Mouse (Mus musculus): ENCODE measurements around the gene Mfap3. TPM values are rescaled to one million over a fixed set of nuclear protein-coding genes. Genes with fewer than 3 reads are reported as not detected.

Mfap3 gene
- polyA plus RNA-seq, 1 experiment from 2014 or later, result 12.4 TPM

DNA sequence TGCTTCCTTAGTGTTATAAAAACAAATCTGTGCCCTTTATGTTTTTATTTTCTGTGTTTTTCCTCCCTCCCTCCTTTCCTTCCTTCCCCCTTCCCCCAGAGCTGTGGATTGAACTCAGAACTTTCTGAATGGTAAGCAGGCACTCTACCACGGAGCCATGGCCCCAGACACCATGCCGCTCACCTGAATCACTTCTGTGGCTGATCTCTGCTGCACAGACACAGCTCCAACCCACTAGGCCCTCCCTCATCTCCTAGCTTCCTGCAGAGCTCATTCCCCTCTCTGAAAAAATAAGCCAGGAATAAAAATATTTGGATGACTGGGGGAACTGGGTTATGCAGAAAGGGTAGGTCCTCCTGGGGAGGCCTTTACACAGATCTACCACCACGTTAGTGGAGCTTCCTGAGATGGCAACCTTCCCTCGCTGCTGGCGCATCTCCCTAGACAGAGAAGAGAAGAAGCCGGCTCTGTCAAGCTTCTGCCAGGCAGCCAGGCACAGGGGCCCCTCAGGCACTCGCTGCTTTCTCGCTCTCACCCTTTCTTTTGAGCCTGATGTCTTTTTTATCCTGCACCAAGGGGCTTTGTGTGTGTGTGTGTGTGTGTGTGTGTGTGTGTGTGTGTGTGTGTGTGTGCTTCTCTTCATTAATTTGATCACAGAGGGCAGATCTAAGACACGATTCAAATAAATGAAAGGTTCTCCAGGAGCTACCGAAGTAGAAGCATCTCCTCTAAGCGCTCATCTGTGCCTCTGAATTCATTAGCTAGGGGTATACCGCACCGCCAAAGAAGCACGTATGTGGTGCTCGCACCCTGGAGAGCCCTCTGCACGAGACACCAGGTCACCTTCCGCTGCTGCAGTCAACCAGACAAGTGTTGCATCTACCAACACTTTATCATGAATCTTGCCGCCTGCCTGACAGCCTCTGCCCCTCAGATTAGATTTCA lies 47.9 kb downstream of the Mfap3 start:
- no peak for ATAC-seq (ENCODE audit: low read depth)
- no peaks in the 10 kb centered on the region for H3K9me3 ChIP-seq (replicated peaks; ENCODE audit: control insufficient read depth, low read length)

DNA sequence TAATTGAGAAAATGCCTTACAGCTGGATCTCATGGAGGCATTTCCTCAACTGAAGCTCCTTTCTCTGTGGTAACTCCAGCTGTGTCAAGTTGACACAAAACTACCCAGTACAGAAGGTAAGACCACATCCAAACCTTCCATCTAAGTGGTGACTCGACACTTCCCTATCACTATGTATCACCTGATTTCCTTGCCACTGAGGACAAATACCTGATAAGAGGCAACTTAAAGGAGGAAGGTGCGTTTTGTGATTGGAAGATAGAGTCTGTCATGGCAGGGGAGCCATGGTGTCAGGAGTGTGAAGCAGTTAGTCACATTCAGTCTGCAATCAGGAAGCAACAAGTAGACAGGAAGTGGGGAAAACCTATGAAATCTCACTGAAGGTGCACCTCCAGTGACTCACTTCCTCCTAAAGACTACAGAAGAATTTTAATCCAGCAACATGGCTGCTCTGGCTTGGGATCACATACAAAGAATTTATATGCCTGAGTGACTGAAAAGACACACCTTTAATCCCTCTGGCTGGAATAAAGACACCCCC lies 50.6 kb downstream of the Mfap3 start:
- Histone ChIP-seq H3K4me3 (ENCODE audit: low read depth, low read length) (no peak overlapping the region), H3K36me3 (ENCODE audit: control insufficient read depth, insufficient read depth) (no peaks in the 10 kb centered on the region), H3K9ac (ENCODE audit: low read depth, low read length) (no peak overlapping the region), H3K9me3 (replicated peaks; ENCODE audit: control insufficient read depth, low read length) (no peaks in the 10 kb centered on the region), H3K4me2 (ENCODE audit: low read depth, low read length) (no peak overlapping the region), H3K4me1 (ENCODE audit: control insufficient read depth, low read depth, low read length) (no peaks in the 10 kb centered on the region), H3K27ac (ENCODE audit: low read length) (no peak overlapping the region), H3K27me3 (ENCODE audit: control insufficient read depth, insufficient read depth, low read depth, low read length) (no peaks in the 10 kb centered on the region)
- ATAC-seq (ENCODE audit: low read depth), result no peak
- WGBS (ENCODE audit: insufficient replicate concordance), result 41% methylated on average over 2 of the region's 2 CpGs

More for the DNA sequence above, 47.9 kb downstream of the Mfap3 start:
- Histone ChIP-seq H3K27ac (ENCODE audit: low read length) (no peak overlapping the region), H3K4me1 (ENCODE audit: control insufficient read depth, low read depth, low read length) (no peaks in the 10 kb centered on the region), H3K27me3 (ENCODE audit: control insufficient read depth, insufficient read depth, low read depth, low read length) (no peaks in the 10 kb centered on the region), H3K9ac (ENCODE audit: low read depth, low read length) (no peak overlapping the region), H3K4me3 (ENCODE audit: low read depth, low read length) (no peak overlapping the region), H3K4me2 (ENCODE audit: low read depth, low read length) (no peak overlapping the region), H3K36me3 (ENCODE audit: control insufficient read depth, insufficient read depth) (no peaks in the 10 kb centered on the region)
- 35% methylated on average over 18 of the region's 18 CpGs for WGBS (ENCODE audit: insufficient replicate concordance)

DNA sequence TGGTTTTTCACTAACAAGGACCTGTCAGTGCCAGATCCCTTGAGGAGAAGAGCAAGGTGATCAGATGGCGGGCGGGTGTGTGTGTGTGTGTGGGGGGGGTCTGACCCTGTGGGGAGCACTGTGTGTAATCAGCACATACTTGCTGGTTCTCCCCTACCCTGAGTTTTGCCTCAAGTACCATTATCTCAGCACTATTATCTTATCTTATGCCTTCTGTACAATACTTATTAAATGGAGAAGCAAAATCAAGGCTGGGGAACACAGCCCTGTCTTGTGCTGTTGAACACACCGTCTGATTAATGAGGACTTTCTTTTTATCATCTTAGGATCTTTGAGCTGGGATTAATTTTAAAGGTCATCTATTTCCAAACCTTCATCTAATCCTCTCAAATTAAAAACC lies 52.6 kb downstream of the Mfap3 start:
- Histone ChIP-seq H3K4me2 (ENCODE audit: low read depth, low read length) (no peak overlapping the region), H3K4me3 (ENCODE audit: low read depth, low read length) (no peak overlapping the region), H3K27me3 (ENCODE audit: control insufficient read depth, insufficient read depth, low read depth, low read length) (no peaks in the 10 kb centered on the region), H3K27ac (ENCODE audit: low read length) (no peak overlapping the region), H3K9ac (ENCODE audit: low read depth, low read length) (no peak overlapping the region), H3K4me1 (ENCODE audit: control insufficient read depth, low read depth, low read length) (no peaks in the 10 kb centered on the region), H3K36me3 (ENCODE audit: control insufficient read depth, insufficient read depth) (no peaks in the 10 kb centered on the region), H3K9me3 (replicated peaks; ENCODE audit: control insufficient read depth, low read length) (no peaks in the 10 kb centered on the region)
- 56% methylated on average over 3 of the region's 3 CpGs for WGBS (ENCODE audit: insufficient replicate concordance)
- ATAC-seq (ENCODE audit: low read depth), result no peak

DNA sequence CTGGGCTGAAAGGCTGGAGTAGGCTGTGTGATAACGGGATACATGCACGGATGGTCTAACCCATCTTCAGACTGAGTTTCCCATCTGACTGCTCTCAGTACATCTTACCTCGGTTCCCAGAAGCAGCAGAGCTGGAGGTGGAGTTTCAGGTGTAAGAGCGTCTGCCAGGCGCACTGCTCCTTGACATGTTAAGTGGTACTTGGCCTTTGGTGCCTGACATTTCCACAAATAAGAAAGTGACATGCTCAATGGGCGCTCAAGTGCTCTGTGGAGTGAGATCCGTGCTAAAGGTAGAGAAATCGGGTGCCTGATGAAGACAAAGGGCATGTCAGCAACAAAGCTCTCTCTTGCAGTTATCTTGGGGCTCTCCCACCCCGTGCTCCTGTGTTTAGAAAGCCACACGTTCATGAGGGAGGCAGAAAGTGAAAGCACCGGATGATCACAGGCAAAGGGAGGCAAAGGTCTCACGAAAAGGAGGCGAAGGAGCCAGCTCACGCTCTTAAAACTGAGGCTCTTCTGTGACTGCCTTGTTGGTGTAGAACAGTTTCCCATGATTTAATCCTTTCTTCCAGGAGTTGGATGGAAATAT lies 55.3 kb downstream of the Mfap3 start:
- 41% methylated on average over 14 of the region's 14 CpGs for WGBS (ENCODE audit: insufficient replicate concordance)
- no peaks in the 10 kb centered on the region for H3K36me3 ChIP-seq (ENCODE audit: control insufficient read depth, insufficient read depth)

DNA sequence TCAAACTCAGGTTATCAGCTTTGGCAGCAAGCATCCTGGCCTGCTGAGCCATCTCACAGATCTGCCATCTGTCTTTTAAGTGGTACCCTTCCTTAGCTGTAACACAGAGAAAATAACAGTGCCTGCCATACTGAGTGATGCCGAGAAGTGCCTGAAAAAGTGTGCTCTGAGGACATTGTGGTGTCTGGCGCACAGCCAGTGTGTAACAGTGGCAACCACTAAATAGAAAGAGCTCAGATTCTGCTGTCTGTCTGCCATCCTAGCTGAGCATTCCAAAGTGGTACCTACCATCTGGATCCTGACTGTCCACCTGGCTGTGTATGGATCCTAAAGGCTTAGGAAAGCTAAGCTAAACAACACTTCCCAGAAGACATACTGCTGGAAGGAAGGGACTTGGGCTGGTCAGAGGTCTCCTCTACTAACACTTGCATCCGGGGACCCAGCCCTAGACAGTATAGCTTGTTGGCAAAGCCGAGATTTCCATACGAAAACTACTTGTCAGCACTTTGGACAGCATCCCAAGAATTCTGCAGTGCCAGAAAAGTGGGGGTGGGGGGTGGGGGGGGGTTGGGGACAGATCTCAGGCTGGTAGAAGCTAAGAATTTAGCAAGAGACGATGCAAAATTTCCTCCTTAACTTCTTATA lies 58.5 kb downstream of the Mfap3 start:
- no peak overlapping the region for H3K9ac ChIP-seq (ENCODE audit: low read depth, low read length)
- H3K4me2 ChIP-seq (ENCODE audit: low read depth, low read length), result no peak overlapping the region
- no peaks in the 10 kb centered on the region for H3K27me3 ChIP-seq (ENCODE audit: control insufficient read depth, insufficient read depth, low read depth, low read length)
- no peak for ATAC-seq (ENCODE audit: low read depth)
- H3K36me3 ChIP-seq (ENCODE audit: control insufficient read depth, insufficient read depth), result no peaks in the 10 kb centered on the region
- H3K4me3 ChIP-seq (ENCODE audit: low read depth, low read length), result no peak overlapping the region
- H3K4me1 ChIP-seq (ENCODE audit: control insufficient read depth, low read depth, low read length), result no peaks in the 10 kb centered on the region
- 68% methylated on average over 6 of the region's 6 CpGs for WGBS (ENCODE audit: insufficient replicate concordance)
- no peak overlapping the region for H3K27ac ChIP-seq (ENCODE audit: low read length)
- no peaks in the 10 kb centered on the region for H3K9me3 ChIP-seq (replicated peaks; ENCODE audit: control insufficient read depth, low read length)

More for the DNA sequence above, 55.3 kb downstream of the Mfap3 start:
- no peak overlapping the region for H3K4me2 ChIP-seq (ENCODE audit: low read depth, low read length)
- no peaks in the 10 kb centered on the region for H3K4me1 ChIP-seq (ENCODE audit: control insufficient read depth, low read depth, low read length)
- ATAC-seq (ENCODE audit: low read depth), result no peak
- H3K27ac ChIP-seq (ENCODE audit: low read length), result no peak overlapping the region
- no peak overlapping the region for H3K9ac ChIP-seq (ENCODE audit: low read depth, low read length)
- no peaks in the 10 kb centered on the region for H3K27me3 ChIP-seq (ENCODE audit: control insufficient read depth, insufficient read depth, low read depth, low read length)
- H3K4me3 ChIP-seq (ENCODE audit: low read depth, low read length), result no peak overlapping the region
- H3K9me3 ChIP-seq (replicated peaks; ENCODE audit: control insufficient read depth, low read length), result no peaks in the 10 kb centered on the region

DNA sequence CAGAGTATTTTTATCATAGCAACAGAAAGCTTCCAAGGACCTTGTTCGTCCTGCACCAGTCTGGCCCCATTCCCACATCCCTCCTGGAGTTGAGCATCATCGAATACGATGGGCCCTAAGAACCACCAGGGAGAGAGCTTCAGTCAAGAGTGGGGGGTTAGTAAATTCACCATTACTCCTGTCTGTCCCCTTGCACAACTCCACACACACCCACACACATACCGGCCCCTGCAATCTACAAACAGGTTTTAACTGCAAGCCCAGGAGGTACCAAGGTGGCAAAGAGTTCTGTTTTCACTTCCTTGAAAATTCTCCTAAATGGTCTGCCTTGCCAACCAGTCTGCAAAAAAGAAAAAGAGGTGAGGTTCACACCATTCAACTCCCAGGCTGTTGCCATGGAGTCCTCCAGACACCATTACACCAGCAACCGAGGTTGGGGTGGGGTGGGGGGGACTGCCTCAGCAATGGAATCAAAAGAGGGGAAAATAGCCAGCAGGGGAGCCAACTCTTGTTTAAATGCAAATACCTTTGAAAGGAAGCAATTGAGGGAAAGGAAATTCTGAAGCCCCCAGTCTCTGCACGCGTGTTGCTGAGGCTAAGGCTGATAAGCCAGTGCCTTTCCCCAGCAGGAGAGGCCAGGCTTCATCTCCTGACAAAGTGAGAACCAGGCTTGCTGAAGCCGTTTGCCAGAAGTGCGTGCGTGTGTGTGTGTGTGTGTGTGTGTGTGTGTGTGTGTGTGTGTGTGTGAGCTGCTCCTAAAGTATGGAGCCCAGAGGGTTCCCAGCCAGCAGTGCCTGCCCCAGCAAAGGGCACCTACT lies 64.6 kb downstream of the Mfap3 start:
- H3K4me3 ChIP-seq (ENCODE audit: low read depth, low read length), result no peak overlapping the region
- H3K9ac ChIP-seq (ENCODE audit: low read depth, low read length), result no peak overlapping the region
- no peaks in the 10 kb centered on the region for H3K27me3 ChIP-seq (ENCODE audit: control insufficient read depth, insufficient read depth, low read depth, low read length)
- no peak overlapping the region for H3K27ac ChIP-seq (ENCODE audit: low read length)
- no peak for ATAC-seq (ENCODE audit: low read depth)
- H3K9me3 ChIP-seq (replicated peaks; ENCODE audit: control insufficient read depth, low read length), result no peaks in the 10 kb centered on the region
- peaks cover 7% of the 10 kb centered on the region for H3K4me1 ChIP-seq (ENCODE audit: control insufficient read depth, low read depth, low read length)
- no peak overlapping the region for H3K4me2 ChIP-seq (ENCODE audit: low read depth, low read length)
- whole genome bisulfite sequencing (ENCODE audit: insufficient replicate concordance), result 26% methylated on average over 10 of the region's 10 CpGs
- H3K36me3 ChIP-seq (ENCODE audit: control insufficient read depth, insufficient read depth), result no peaks in the 10 kb centered on the region

Other genes starting within 250 kb of the Mfap3 start
- gene Fam114a2, start within 50 bp of the Mfap3 start, polyA plus RNA-seq (2015; fragmentation: Nextera tagmentation; extraction: Ambion mirVana), result 28.4 and 29.0 TPM in 2 replicates
- gene Galnt10, start 126.8 kb downstream of the Mfap3 start, polyA plus RNA-seq (2015; fragmentation: Nextera tagmentation; extraction: Ambion mirVana), result 24.1 and 26.3 TPM in 2 replicates

Measured in liver, embryonic 16.5 days (tissue).